Mouse (Mus musculus): Measurements from ENCODE around the gene Smok3c.
"Not testable (repeated sequence)": the region's sequence is repeated elsewhere in the genome, so short reads cannot be mapped to it uniquely, and the experiment has no call there.

The Smok3c gene

DNA sequence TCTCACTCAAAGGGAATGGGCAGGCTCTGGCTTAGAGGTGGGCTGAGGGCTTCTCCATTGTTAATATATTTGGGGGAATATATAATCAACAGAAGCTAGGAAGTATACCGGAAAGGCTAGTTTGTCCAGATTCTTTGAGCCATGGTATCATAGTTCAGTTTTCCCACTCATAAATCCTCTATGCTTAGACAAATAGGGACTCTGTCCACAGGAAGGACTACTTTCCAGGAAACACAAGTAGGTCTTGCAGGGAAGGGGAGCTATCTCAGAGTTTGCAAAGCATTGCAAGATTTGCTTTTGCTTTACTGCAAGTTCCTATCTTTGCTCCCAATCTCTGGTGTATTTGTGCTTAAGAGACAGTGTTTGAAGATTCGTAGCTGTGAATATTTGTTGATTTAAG is 52.0 kb downstream of the Smok3c start:
- DNase-seq (ENCODE audit: low spot score in 2 of 2): no peak

DNA sequence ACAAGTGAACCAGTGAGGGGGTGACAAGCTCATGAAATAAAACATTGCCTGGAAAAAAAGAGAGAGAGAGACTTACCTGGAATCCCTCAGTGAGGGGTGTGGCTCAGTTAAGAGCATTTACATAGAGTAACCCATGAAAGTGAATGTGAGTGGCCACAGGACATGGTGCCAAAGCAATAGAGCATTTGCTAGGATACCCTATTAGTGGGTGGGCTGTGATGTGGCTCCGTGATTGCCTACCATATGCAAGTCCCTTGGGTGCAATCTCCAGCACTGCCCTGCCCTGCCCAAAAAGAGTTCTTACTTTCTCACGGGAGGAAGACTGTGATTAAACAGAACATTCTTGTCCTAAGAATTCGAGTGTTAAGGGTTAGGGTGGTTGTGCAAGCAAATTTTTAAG is 54.1 kb downstream of the Smok3c start:
- DNase-seq (ENCODE audit: low spot score in 2 of 2): no peak

DNA sequence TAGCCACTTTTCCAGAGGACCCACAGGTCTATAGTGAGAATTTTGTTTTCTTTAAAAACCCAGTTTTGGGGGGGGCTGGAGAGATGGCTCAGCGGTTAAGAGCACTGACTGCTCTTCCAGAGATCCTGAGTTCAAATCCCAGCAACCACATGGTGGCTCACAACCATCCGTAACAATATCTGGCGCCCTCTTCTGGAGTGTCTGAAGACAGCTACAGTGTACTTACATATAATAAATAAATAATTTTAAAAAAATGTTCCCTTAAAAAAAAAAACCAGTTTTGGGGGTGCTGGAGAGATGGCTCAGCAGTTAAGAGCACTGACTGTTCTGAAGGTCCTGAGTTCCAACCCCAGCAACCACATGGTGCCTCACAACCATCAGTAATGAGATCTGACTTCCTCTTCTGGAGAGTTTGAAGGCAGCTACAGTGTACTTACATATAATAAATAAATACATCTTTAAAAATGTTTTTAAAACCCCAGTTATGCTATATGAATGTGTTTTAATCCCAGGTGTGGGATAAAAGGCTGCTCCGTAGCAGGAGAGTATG is 56.9 kb downstream of the Smok3c start:
- DNase-seq (ENCODE audit: low spot score in 2 of 2): not testable (repeated sequence)

Measured in natural killer cell, adult 2 months (primary cell).